Mouse (Mus musculus): ENCODE measurements around the gene Phpt1.

The Phpt1 gene

GRCm38 (mm10) chr2:25574579-25575431 lies at the start of gene Phpt1, which contains the start of gene Mamdc4:
Gene Phpt1, minus strand, starts transcription at chr2:25575224.
Gene Mamdc4, minus strand, starts transcription at chr2:25574845.
- peak; percentile 97 for DNase-seq

- peak; percentile 93 to 96 for DNase-seq
Measured at GRCm38 (mm10) chr2:25621229-25622200, 46.5 kb upstream of the Phpt1 start, which contains the start of gene Tmem141. Gene Tmem141, minus strand, starts transcription at chr2:25622005.

GRCm38 (mm10) chr2:25620852-25621228 lies 45.8 kb upstream of the Phpt1 start:
- no peak for DNase-seq

GRCm38 (mm10) chr2:25620386-25620785 lies 45.4 kb upstream of the Phpt1 start:
- no peak for DNase-seq

GRCm38 (mm10) chr2:25617578-25617977 lies 42.6 kb upstream of the Phpt1 start, which contains the start of gene Ccdc183:
Gene Ccdc183, minus strand, starts transcription at chr2:25617678.
- no peak for DNase-seq

GRCm38 (mm10) chr2:25616398-25616797 lies 41.4 kb upstream of the Phpt1 start:
- peak in 1 of 2 experiments; percentile 37 for DNase-seq

- DNase-seq, result no peak
Measured at GRCm38 (mm10) chr2:25608671-25609070, 33.6 kb upstream of the Phpt1 start.

- DNase-seq, result peak; percentile 91 to 95
Measured at GRCm38 (mm10) chr2:25607761-25608622, 33.0 kb upstream of the Phpt1 start, which contains the start of gene Rabl6. Gene Rabl6, minus strand, starts transcription at chr2:25608521.

- DNase-seq, result no peak
Measured at GRCm38 (mm10) chr2:25602526-25602925, 27.5 kb upstream of the Phpt1 start.

GRCm38 (mm10) chr2:25600037-25600436 lies 25.0 kb upstream of the Phpt1 start:
- DNase-seq, result no peak

GRCm38 (mm10) chr2:25598749-25599148 lies 23.7 kb upstream of the Phpt1 start:
- DNase-seq, result no peak

- no peak for DNase-seq
Measured at GRCm38 (mm10) chr2:25596765-25597510, 21.9 kb upstream of the Phpt1 start.

GRCm38 (mm10) chr2:25591863-25592262 lies 16.8 kb upstream of the Phpt1 start:
- peak in 1 of 2 experiments; percentile 52 for DNase-seq

GRCm38 (mm10) chr2:25588227-25588907 lies 13.3 kb upstream of the Phpt1 start:
- DNase-seq, result no peak

GRCm38 (mm10) chr2:25587290-25587689 lies 12.3 kb upstream of the Phpt1 start:
- no peak for DNase-seq

GRCm38 (mm10) chr2:25585601-25586000 lies 10.6 kb upstream of the Phpt1 start:
- DNase-seq, result no peak

GRCm38 (mm10) chr2:25584856-25585255 lies 9.8 kb upstream of the Phpt1 start:
- DNase-seq, result no peak

GRCm38 (mm10) chr2:25584152-25584551 lies 9.1 kb upstream of the Phpt1 start:
- DNase-seq, result no peak

GRCm38 (mm10) chr2:25583571-25583970 lies 8.5 kb upstream of the Phpt1 start:
- DNase-seq, result no peak

GRCm38 (mm10) chr2:25583120-25583481 lies 8.1 kb upstream of the Phpt1 start:
- DNase-seq, result no peak

All from kidney, postnatal 4 days (tissue).